Mouse (Mus musculus) liver, postnatal 0 days (tissue): Measurements from ENCODE around the gene Olfr374.
"Not testable (repeated sequence)": the region's sequence is repeated elsewhere in the genome, so short reads cannot be mapped to it uniquely, and the experiment has no call there.

Source experiments
- CTCF ChIP-seq: sonication (generic); IDR thresholded peaks from 2 replicates; pipeline ENCODE4 v1.5.1; 2016; ENCODE audit warnings: antibody characterized with exemption, low read depth
- EP300 ChIP-seq: IDR thresholded peaks from 2 replicates; pipeline ENCODE4 v1.6.1; 2016; ENCODE audit warnings: antibody characterized with exemption, low read depth, mild to moderate bottlenecking

DNA sequence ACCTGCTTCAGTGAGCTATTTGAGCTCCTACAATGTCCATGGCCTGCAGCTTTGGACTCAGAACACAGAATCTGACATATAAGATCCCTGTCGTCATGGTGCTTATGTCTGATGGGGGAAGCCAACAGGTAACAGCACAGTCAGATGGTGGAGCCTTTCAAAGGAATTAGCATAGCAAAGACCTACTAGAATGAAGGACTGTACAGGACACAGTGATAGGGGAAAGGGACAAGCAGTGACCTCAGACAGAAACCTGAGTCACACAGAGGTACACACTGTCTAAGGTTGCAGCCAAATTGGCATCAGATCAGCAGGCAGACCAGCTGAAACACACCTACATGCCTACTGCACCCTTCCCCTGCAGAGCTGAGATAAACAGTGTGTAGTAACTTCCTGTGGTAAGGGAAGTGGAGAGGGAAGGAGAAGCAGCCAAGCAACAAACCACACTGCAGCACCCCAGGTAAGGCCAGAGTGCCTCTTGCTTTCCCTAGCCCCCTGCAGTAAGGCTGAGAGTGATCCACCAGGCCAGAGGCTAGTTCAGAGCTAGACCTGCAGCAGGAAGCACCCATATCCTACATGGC, 39.9 kb upstream of the Olfr374 start:
- TF ChIP-seq CTCF, EP300: not testable (repeated sequence)
